Mouse (Mus musculus): ENCODE measurements at regions not wholly inside any gene's neighbourhood (a gene's known extent, or its start where the extent isn't known, plus 50 kb on each side); places are given as distances from the start of the nearest gene placed in this dataset.

DNA sequence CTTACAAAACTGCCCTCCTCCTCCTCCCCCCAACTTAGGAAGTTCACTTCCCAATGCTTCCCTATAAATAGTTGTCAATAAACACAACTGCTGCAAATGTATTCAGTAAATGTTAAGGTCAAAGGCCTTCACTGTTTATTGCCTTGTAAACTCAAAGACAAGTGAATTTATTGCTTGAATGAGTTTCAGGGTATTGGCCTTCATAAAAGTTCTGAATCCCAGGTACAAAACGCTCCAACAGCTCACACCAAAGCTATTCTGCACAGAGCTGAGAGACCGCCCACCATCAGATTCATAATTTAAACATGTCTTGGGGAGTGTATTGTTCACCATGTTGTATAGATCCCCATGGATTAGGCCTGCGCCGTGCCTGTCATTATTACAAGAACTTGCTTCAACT is 53.9 kb upstream of the Cdkn3 start:
- DNase-seq (ENCODE audit: low spot score in 2 of 2), result no peak

DNA sequence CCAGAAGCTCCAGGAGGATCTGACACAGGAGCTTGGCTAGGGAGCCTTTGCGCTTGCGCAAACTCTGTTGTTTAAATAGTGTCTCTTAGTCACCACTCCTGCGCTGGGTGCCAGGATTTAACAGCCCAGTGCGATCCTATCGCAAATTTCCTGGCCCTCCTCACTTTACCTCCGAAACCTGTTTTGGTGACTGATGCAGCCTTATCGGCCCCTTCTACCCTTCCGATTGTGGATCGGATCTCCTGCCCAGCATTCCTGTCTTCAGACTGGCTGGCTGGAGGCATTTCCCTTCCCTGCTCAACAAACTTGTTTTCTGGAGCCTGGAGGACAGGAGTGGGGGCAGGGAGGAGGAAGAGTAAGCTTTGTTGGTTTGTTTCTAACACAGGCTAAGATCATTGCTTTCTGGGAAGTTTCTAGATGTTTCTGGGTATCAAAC is 56.0 kb upstream of the Cdkn3 start:
- no peak for DNase-seq (ENCODE audit: low spot score in 2 of 2)

DNA sequence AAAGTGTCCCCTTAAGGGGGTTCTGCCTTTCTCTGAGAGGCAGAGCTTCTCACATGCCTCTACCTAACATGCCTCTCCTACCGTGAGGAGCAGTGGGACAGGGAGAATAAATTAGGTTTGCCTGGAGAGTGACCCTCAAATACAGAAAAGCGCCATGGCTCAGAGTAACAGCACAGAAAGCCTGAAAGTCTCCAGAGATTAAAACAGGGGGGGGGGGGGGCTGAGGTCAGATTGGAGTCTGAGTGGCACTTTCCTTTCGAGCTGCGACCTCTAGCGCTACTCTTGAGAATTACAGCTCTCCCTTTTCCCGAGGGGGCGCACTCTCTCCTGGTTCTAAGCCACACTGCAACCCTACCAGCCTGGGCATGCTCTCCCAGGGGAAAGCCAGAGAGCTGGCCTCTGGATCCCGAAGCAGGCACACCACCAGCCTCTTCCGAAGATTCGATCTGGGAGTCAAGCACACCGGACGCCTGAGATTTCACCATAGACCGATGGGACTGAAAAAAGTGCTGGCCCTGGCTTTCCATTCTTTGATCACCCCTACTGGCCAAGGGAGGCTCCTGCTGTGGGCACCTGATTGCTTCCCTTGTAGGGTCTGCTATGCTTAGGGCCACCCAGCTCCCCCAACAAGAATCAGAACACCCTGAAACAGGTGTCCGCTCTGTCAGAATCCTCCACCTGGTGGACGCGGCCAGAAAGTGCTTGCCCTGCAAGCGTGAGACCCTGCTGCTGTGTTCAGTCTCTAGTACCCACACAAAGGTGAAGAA is 57.5 kb upstream of the Cdkn3 start:
- no peak for DNase-seq (ENCODE audit: low spot score in 2 of 2)

DNA sequence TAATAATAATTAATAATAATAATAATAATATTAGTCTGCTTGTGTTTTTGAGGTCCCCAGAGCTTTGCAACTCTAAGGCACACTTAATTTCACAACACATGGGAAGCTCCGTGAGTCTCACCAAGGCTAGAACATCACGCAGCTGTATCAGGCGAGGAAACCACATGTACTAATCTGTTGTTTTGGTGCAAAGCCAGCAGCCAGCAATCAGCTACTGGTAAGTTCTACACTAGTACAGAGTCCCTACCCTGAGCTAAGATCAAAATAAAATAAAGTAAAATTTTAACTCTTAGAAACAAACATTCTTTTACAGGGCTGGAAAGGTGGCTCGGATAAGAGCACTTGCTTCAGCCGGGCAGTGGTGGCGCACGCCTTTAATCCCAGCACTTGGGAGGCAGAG is 67.8 kb upstream of the Cdkn3 start:
- DNase-seq (ENCODE audit: low spot score in 2 of 2), result no peak

DNA sequence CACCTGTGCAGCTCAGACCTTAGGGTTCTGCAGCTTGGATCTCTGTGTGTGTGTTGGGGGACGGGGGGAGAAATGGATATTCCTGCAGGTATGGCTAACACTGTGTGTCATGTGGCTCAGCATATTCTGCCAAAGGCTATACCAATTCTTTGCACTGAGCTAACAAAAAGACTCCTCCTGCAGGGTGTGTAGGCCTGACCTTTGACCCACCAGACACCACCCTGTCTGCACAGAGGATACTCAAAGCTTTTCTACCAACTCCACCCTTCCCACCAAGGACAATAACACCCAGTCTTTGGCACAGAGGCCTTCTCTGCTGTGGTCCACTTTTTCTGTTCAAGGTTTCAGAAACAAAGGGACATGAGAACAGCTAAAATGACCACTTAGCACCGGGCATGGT is 68.3 kb upstream of the Cdkn3 start:
- no peak for DNase-seq (ENCODE audit: low spot score in 2 of 2)

DNA sequence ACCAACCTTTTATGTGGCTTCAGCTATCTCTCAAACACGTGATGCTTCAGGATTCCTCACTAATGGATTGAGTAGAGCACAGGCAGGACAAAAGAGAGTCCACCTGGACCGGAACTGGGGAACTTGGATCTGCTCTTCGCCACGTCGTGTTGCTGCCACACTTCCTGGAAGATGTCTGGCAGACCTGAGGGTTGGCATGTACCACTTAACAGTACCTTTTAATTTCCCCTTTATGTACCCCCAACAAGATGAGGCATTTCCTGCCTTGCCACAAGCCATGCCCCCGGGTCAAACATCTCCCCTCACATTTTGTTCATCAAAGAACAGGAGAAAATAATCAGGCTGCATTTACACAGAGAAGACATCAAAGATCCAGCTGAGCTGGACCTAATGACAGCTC is 77.6 kb upstream of the Cdkn3 start:
- DNase-seq (ENCODE audit: low spot score in 2 of 2), result no peak

DNA sequence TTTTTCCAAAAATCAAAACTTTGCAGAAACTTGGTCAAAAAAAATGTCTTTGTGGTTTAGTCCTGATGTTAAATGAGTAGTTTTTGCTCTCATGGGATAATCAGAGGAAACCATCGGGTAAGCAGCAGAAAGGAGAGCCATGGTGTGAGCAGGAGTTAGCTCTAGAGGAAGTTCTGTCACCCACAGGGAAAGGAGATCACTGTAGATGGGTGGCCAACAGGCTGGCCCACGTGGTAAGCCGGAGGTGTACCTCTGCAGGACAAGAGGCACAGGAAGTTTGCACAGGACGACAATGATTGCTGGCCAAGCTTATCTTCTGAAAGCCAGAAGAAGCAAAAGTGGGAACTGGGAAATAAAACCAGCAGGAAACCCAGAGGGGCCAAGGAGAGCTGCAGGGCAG is 81.4 kb upstream of the Cdkn3 start:
- DNase-seq (ENCODE audit: low spot score in 2 of 2), result no peak

DNA sequence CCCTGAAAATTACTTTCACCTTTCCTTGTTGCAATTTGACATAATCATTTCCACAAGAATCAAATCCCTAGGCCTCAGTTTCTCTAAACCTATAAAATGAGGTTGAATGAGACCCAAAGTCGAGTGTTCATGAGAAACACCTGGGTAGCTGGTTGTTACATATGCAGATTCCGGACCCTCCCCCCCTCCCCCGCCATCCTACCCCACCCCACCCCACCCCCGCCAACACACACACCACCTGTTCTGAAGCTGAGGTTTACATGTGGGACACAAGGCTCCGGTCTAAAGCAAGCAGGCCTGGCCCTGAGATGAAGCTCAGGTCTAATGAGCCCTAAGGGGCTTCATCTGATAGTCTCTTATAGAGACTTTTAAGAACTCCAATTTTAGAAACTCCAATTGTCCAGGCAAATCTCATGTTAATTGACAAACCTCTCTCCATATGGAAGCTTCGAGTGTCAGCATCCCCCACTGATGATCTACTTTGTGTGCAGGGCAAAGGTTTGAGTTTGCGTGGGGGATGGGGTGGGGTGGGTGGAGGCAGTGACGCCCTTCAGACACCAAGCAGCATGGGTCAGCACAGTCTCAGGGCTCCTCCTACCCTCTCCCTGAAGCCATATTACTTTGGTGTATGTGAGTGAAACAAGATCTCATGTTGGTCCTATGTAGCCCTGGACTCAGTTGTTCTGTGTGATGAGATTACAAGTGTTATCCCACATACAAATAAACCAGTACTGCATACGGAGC is 88.7 kb upstream of the Cdkn3 start:
- DNase-seq (ENCODE audit: low spot score in 2 of 2), result no peak

DNA sequence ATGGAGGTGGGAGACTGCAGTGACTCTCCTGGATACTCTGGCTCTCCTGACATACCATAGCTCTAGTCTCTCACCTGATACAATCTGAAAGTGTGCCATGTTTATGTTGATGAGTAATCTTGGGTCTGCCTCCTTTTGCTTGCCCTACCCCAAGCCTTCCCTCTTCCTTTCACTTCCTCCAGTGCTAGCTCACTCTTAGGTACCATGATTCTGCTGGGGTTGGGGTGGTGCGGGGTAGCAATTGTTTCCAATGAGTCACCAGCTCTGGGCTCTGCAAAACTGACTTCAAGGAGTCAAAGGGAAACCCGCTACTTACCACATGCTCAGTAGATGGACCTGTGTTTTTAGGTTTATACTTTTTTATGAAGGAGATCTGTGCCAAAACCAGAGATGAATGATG is 89.3 kb upstream of the Cdkn3 start:
- no peak for DNase-seq (ENCODE audit: low spot score in 2 of 2)

DNA sequence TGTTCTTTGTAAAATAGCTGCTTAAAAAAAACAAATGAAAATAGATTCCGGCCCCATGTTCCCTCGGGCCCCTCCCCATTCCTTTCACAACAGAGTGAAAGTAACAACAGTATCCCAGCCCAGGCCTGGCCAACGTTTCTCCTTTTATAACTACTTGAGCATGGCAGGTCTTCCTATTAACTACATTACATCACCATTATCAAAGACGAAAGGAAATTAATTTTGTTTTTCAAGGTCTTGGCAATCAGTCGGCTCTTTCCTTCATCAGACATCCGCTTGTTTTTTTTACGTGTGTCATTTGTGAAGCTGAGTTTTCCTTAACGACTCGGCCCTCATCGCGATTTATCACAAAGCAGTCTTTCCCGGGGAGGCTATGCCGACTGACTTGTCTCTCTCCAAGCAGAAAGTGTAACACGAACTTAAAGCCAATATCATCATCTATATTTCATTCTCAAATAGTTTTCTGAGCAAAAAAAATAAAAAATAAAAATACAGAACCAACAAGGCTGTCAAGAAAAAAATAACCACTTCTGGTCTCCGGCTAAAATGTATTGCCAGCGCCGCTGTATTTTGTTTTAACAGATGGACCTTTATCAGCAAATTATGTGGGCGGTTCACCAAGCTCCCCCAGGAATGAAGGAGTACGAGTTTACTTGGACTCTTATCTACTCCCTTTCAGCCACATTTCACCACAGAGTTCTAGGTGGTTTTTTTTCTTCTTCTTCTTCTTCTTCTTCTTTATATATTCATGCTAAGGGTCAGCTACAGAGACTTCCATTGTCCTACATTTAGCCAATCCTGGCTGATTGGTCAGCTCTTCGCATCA is 89.9 kb upstream of the Cdkn3 start:
- no peak for DNase-seq (ENCODE audit: low spot score in 2 of 2)

DNA sequence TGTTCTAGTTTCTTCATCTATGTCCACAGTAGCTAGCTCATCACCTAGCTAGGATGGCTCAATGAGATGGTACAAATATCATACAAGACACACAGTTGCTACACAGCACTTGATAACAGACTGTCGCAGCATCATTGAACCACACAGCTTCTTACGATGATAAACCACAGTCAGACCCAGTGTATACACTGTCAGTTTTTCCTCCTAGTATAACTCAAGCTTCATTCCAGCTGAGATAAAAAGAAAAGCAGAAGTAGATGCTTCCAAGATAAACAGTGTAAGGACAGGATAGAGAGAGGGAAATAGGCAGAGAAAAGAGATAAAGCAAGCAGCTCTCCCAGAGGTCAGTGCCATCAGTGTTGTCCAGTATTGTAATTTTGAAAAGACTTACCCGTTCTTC is 92.1 kb upstream of the Cdkn3 start:
- no peak for DNase-seq (ENCODE audit: low spot score in 2 of 2)

DNA sequence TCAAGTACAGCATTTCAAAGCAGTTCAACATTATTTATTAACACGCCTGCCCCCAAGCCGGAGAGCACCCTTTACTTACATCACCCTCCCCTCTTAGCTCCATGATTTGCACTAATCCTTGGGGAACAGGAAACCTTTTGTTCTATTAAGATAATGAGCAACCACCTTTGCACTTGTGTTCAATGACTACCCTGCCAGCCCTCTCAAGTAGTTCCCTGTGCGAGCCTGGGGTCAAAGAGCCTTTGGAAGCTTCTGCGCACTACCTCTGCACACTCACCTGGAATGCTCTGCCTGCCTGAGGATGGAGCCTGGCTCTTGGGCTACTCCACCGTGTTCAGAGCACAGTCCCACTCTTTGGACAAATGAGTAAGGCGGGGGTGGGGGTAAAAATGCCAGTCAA is 96.0 kb upstream of the Cdkn3 start:
- no peak for DNase-seq (ENCODE audit: low spot score in 2 of 2)

DNA sequence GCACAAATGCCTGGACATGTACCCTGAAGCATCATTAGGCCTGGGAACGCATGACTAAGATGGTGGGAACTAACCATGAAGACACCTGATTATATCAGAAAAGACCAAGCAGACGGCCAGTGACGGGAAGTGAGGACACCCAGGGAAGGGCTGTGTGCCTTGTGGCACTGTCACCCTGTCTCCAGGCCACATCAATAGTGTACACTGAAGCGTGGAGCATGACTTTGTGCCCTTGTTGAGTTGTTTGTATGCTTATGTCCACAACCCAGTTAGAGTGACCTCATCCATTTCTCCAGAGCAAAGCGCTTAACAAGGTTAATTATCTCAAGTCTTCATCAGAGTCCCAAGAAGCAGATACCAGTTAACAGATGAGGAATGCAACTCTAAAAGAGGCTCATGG is 96.8 kb upstream of the Cdkn3 start:
- DNase-seq (ENCODE audit: low spot score in 2 of 2), result no peak

DNA sequence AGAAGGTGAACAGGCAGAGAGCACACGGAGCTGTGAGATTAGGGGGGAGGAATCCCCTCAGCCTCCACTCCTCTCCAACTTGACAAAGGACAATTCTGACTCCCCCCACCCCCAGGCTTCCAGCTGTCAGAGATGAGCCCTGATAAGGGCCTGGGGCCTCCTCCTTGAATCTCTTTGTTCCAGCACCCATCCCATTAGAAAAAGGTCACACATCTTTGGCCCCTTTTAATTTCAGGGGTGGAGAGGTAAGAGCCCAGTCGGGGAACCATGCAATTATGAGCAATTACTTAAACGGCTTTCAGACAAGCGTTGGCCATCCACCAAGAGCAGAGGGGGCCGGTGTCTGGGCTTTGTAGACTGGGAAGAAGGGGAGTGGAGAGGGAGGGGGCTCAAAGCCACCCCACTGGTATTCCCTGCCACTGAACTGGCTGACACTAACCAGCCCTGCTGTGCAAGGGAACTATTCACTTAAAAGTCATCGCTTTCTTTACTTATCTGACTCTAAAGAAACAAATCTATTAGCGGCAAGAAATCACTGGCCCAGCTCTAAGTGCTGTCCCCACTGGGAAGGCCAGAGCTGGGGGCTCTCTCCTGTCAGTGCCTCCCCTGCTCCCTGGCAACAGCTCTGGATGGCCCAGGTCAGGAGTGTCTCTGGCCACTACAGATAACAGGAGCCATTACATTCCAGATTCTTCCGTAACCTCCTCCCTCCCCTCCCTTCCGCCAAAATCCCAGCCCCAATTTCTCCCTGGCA is 98.4 kb upstream of the Cdkn3 start:
- no peak for DNase-seq (ENCODE audit: low spot score in 2 of 2)

DNA sequence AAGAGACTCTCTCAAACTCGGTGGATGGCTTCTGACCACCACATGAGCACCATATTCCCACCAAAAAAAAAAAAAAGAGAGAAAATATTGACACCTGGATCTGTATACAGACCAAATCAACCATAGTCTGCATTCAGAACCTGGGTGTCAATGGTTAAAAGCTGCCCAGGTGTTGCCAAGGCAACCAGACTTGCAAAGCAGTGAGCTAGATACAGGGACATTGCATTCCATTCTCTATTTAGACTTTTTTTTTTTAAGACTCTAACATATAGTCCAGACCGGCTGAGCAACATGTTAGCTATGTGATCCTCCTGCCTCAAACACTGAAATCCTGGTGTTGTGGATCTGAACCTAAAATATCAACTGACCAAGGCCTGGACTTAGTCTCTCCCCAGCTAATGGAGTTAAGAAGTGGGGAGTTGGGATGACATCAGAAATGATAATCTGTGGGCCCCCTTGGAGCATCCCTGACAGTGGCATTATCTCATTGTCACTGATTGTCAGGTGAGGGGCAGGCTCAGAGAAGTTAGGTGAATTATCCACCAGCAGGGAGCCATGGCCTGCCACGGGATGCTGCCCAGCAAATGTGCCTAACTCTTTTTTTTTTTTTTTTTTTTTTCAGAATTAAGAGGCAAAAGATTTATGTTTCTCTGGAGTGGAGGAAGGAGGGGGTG is 99.1 kb upstream of the Cdkn3 start:
- no peak for DNase-seq (ENCODE audit: low spot score in 2 of 2)

DNA sequence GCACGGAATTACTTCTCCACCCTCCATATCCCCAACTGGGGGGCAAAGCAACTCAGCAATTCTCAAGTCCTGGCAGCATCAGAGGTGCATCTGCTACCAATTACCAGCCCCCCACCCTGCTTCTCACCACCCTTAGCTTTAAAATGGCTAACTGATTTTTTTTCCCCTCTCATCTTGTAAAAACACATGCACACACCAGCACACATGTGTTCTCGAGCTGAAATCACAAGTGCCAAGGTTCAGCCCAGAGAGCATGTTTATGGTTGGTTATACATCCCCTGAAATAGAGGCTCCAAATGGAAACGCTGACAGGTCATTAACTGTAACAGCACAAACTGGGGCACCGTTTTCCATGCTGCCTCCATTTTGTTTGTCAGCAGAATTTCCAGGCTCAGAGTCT is 101.0 kb upstream of the Cdkn3 start:
- DNase-seq (ENCODE audit: low spot score in 2 of 2), result no peak

DNA sequence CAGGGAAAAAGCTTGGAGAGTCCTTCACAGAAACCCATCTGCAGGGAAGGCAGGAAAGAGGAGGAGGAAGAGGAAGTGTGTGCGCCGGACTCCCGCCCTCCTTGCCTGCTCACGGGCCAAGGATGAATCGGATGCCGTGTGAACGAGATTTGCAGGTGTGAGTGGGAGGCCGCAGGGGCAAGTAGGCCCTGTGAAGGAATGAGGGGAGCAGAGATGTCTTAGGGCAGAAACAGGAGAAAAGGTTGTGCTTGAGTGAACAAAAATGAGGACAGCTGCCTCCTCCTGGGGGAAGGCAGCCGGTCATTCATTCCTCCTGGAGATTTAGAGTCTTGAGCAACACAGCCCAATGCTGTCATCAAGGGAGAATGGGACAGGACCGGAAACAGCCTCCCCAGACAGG is 104.1 kb upstream of the Cdkn3 start:
- DNase-seq (ENCODE audit: low spot score in 2 of 2), result no peak

DNA sequence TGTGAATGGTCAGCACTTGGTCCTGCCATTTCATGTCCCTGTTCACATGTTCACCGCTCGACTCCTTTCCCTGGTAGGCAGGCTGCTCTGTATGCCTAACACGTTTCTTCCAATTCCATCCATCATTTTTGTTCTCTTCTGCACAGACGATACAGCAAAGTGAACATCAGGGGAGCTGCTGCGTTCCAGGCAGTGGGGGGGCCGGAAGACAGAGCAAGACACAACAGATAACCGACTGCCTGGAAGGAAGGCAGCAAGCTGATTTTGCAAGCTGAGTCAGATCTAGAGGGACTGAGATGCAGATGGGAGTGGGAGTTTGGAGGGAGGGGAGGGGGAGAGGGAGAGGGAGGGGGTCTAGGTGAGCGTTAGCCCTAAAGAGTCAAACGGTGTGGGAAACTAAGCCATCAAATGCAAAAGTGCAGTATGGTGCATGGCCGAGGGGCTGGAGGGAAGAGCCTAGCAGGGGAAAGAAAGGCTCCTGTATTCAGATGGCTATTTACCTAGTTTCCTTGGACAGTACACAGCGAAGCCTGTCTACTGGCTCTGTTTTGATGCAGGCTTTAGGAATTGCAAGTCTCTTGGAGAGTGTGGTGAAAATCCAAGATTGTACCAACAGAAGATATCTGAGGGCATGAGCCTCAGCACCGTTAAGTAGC is 112.9 kb upstream of the Cdkn3 start:
- DNase-seq (ENCODE audit: low spot score in 2 of 2), result no peak

DNA sequence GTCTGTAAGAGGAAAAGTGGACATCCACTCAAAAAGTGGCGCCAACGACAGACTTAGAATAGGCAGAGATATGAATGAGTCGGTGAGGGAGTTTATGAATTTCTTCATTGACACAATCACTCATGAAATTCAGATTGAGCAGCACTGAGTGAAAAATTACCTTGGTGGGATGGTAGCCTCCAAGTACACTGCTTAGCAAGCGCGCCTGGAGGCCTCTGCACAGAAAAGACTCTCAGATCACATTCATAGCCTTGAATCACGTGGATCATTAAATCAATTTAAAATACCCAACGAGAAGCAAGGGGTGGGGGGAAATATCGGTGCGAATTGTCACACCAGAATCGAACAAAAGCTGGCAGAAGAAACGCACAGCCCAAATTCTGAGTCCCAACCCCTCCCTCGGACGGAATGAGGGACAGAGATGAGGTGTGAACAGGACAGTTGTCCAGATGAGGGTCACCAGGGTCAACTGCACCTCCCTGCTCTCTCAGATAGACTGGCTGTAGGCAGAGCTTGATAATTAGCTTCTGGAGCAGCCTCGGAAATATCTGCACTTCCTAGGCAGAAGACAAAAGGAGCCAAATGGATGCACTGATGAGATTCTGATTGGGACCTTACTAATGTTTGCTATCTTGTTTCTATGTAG is 113.5 kb upstream of the Cdkn3 start:
- DNase-seq (ENCODE audit: low spot score in 2 of 2), result no peak

DNA sequence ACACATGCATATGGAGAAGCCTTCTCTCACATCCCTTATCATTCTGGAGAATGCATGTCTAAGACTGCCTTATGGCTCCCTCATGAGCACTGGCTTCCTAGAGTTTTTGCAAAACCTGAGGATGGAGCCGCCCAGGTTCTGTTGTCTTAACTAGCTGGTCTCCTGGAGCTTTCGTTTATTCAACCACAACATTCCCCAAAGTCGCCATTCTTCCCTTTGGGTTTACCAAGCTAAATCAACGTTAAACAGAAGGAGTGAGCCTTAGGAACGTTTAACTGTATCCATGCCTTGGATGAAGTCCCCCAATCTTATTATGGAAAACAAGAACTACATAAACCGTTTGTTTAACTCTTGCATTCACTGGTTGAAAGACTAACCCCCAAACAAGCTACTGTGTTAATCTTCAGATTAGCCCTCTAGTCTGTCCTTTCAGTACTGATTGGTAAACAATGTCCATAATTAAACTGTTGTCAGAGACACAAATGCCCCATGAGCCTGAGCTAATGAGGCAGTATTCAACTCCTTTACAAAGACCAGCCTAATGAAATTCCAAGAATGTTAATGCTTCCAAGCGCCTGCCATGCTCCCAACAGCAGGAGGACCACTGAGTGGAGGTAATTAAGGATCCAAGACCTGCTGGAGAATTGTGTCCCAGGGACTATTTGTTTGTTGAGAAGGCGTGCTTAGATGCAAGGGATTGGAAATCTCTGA is 121.1 kb upstream of the Cdkn3 start:
- no peak for DNase-seq (ENCODE audit: low spot score in 2 of 2)
